ENCODE assay signal across 7 mouse cellular contexts in genomic region chr6:116337835-116338501, GRCm38 (mm10). TPM values are rescaled to one million over a fixed set of nuclear protein-coding genes. Genes with fewer than 3 reads are reported as not detected.
DNase-seq lines count a peak whose midpoint lies in the region; ATAC-seq and TF ChIP-seq lines count a peak whose summit lies in the region.

TSS of gene March8 (plus strand) at chr6:116338024.

- peak; percentile 89 for DNase-seq in adrenal gland, adult 8-10 months
- DNase-seq in embryo, embryonic 9.5 days (ENCODE audit: extremely low spot score): peak; percentile 91
- peak; percentile 92 to 93 for DNase-seq in gastrocnemius, postnatal 4 days (ENCODE audit: low spot score in 2 of 2)
- peak; percentile 91 for DNase-seq in left cerebral cortex, postnatal 4 days

- 0 out of 2 replicates have a peak, but pooled peaks cover 2% of the 10 kb centered on the region for H3K4me1 ChIP-seq in intestine, postnatal 0 days (replicated peaks; ENCODE audit: control insufficient read depth, insufficient read depth, low read length)
- peaks cover 14% of the 10 kb centered on the region; the same call in 1 of the 2 replicates for H3K4me1 ChIP-seq in midbrain, embryonic 12.5 days
- no peaks in the 10 kb centered on the region; the same call in 1 of the 2 replicates for H3K4me1 ChIP-seq in small intestine, adult 2 months (ENCODE audit: control insufficient read depth, insufficient read depth, insufficient read length, low read length)

- H3K4me2 ChIP-seq in intestine, postnatal 0 days (replicated peaks; ENCODE audit: low read depth): peak within 1 kb of the TSS; percentile 80
- peak within 1 kb of the TSS; percentile 59 for H3K4me2 ChIP-seq in midbrain, embryonic 12.5 days (replicated peaks)

- H3K9ac ChIP-seq in intestine, postnatal 0 days (ENCODE audit: low read depth, low read length): peak within 1 kb of the TSS; percentile 86
- H3K9ac ChIP-seq in midbrain, embryonic 12.5 days (replicated peaks): peak within 1 kb of the TSS; percentile 81

- peak within 1 kb of the TSS; percentile 98 for H3K4me3 ChIP-seq in intestine, postnatal 0 days (ENCODE audit: low read depth, low read length)
- H3K4me3 ChIP-seq in midbrain, embryonic 12.5 days: peak within 1 kb of the TSS; percentile 97
- peak within 1 kb of the TSS; percentile 71 for H3K4me3 ChIP-seq in small intestine, adult 2 months (ENCODE audit: low read depth, low read length)

- H3K9me3 ChIP-seq in intestine, postnatal 0 days (ENCODE audit: control insufficient read depth): no peaks in the 10 kb centered on the region
- no peaks in the 10 kb centered on the region for H3K9me3 ChIP-seq in midbrain, embryonic 12.5 days

- ATAC-seq in intestine, postnatal 0 days: peak; percentile 99
- peak; percentile 96 for ATAC-seq in midbrain, embryonic 12.5 days (ENCODE audit: low FRiP score, low read depth)

- H3K27me3 ChIP-seq in intestine, postnatal 0 days (replicated peaks; ENCODE audit: control insufficient read depth, insufficient read depth, low read length): no peaks in the 10 kb centered on the region
- no peaks in the 10 kb centered on the region for H3K27me3 ChIP-seq in midbrain, embryonic 12.5 days
- H3K27me3 ChIP-seq in small intestine, adult 2 months (ENCODE audit: control insufficient read depth, insufficient read depth, low read length): no peaks in the 10 kb centered on the region

- WGBS in intestine, postnatal 0 days: 1% methylated on average over 74 of the region's 75 CpGs
- under 1% methylated on average over 74 of the region's 75 CpGs for WGBS in midbrain, embryonic 12.5 days
- WGBS in small intestine, adult 2 months: under 1% methylated on average over 75 of the region's 75 CpGs

- H3K27ac ChIP-seq in intestine, postnatal 0 days (ENCODE audit: low read depth, low read length): peak within 1 kb of the TSS; percentile 90
- H3K27ac ChIP-seq in midbrain, embryonic 12.5 days (replicated peaks): peak within 1 kb of the TSS; percentile 73
- peak within 1 kb of the TSS; percentile 45 for H3K27ac ChIP-seq in small intestine, adult 2 months (ENCODE audit: insufficient read depth, low read depth, low read length)

- TF ChIP-seq CTCF in intestine, postnatal 0 days (IDR thresholded peaks at IDR 0.05; ENCODE audit: low read depth): 0 out of 2 replicates have a peak, but pooled peaks have one; percentile 19
- TF ChIP-seq CTCF in small intestine, adult 2 months (IDR thresholded peaks at IDR 0.05; ENCODE audit: extremely low read depth, insufficient read length, insufficient replicate concordance, low read depth, low read length): no peak

- intact Hi-C loops in left cerebral cortex, postnatal 4 days (cut with DNase I): no loop called here

- TF ChIP-seq POLR2A in small intestine, adult 2 months (IDR thresholded peaks at IDR 0.05; ENCODE audit: low read depth, low read length): peak; percentile 40; the same call in 1 of the 2 replicates

- no peaks in the 10 kb centered on the region for H3K36me3 ChIP-seq in intestine, postnatal 0 days (ENCODE audit: control insufficient read depth, insufficient read depth)
- 0 out of 2 replicates have a peak, but pooled peaks cover 4% of the 10 kb centered on the region for H3K36me3 ChIP-seq in midbrain, embryonic 12.5 days
- no peaks in the 10 kb centered on the region; the same call in 1 of the 2 replicates for H3K36me3 ChIP-seq in small intestine, adult 2 months (ENCODE audit: control insufficient read depth, insufficient read depth, low read length)

RNA-seq across cellular contexts. Expression of gene March8, which starts in this region (rescaled TPM):
- 10 to 100 TPM; 73.0 to 96.4 (median 81.4) TPM for total RNA-seq in adrenal gland, adult 8-10 months (2022)
- total RNA-seq in gastrocnemius, postnatal 4 days (2021): 10 to 100 TPM; 36.8 to 41.1 TPM
- polyA plus RNA-seq in intestine, postnatal 0 days (2015; fragmentation: Nextera tagmentation; extraction: Ambion mirVana): 29.4 and 31.5 TPM in 2 replicates
- 100 to 1,000 TPM in 1 of 2 experiments, 10 to 100 TPM in 1; 98.6 to 103 TPM for total RNA-seq in left cerebral cortex, postnatal 4 days (2021)
- polyA plus RNA-seq in midbrain, embryonic 12.5 days (2016; fragmentation: Nextera tagmentation; extraction: Ambion mirVana): 54.6 and 65.9 TPM in 2 replicates
- 39.1 and 65.1 TPM in 2 replicates for polyA plus RNA-seq in small intestine, adult 2 months (2012; rRNA removed)

Comparison
In these comparisons a context has a peak if more than half of its experiments do, and no peak if none do; other contexts are left out.
1. Peak in every context shown above with its lines: DNase-seq, ATAC-seq, H3K4me3 ChIP-seq and H3K27ac ChIP-seq.